Mouse (Mus musculus) testis, adult 2 months (tissue): ENCODE measurements around the gene Tgfbr3.

Experiments used
- CTCF ChIP-seq: fragments of 200-500 bp; IDR thresholded peaks from 2 replicates; pipeline ENCODE4 v1.5.1; 2012; ENCODE audit warnings: low read depth, mild to moderate bottlenecking, inconsistent platforms, low read length, moderate library complexity; ENCODE audit not compliant: control insufficient read depth, insufficient read depth, insufficient replicate concordance
- POLR2A ChIP-seq: fragments of 200-500 bp; IDR thresholded peaks from 2 replicates; pipeline ENCODE4 v1.6.1; 2012; ENCODE audit warnings: low read depth, mild to moderate bottlenecking, inconsistent platforms, low read length, moderate library complexity; ENCODE audit not compliant: control insufficient read depth

GRCm38 (mm10) chr5:107250548-107251272 is 38.7 kb downstream of the Tgfbr3 start:
- TF ChIP-seq CTCF (no peak), POLR2A (no peak)
